Mouse (Mus musculus) neural tube, embryonic 15.5 days (tissue): Measurements from ENCODE around the gene Tmc5. TPM values are rescaled to one million over a fixed set of nuclear protein-coding genes. Genes with fewer than 3 reads are reported as not detected.
A peak's percentile ranks its signal among the peaks of the same experiment; 100 is the strongest.

Experiments
- ATAC-seq: fragments of 200-750 bp; cut with Nextera tagmentation; 2 replicates; pipeline ENCODE4 v1.8.0; 2017; ENCODE audit warnings: mild to moderate bottlenecking, moderate TSS enrichment, moderate library complexity; ENCODE audit not compliant: low FRiP score
- H3K27ac ChIP-seq: fragments of 300-500 bp; sonication (generic); replicated peaks from 2 replicates; pipeline ENCODE4 v1.5.1; 2015; ENCODE audit warnings: mild to moderate bottlenecking, inconsistent platforms
- H3K27me3 ChIP-seq: fragments of 300-500 bp; sonication (generic); replicated peaks from 2 replicates; pipeline ENCODE4 v1.6.1; 2015; ENCODE audit warnings: inconsistent platforms
- H3K36me3 ChIP-seq: fragments of 300-500 bp; sonication (generic); 2 replicates; pipeline ENCODE4 v1.6.1; 2015; ENCODE audit warnings: inconsistent platforms
- H3K4me1 ChIP-seq: fragments of 300-500 bp; sonication (generic); 2 replicates; pipeline ENCODE4 v1.6.1; 2015; ENCODE audit warnings: inconsistent platforms
- H3K4me2 ChIP-seq: fragments of 300-500 bp; sonication (generic); 2 replicates; pipeline ENCODE4 v1.6.1; 2015; ENCODE audit warnings: inconsistent platforms, mild to moderate bottlenecking, moderate library complexity
- H3K4me3 ChIP-seq: fragments of 300-500 bp; sonication (generic); replicated peaks from 2 replicates; pipeline ENCODE4 v1.5.1; 2015; ENCODE audit warnings: mild to moderate bottlenecking, inconsistent platforms
- H3K9ac ChIP-seq: fragments of 300-500 bp; sonication (generic); replicated peaks from 2 replicates; pipeline ENCODE4 v1.6.1; 2015; ENCODE audit warnings: mild to moderate bottlenecking, inconsistent platforms
- H3K9me3 ChIP-seq: fragments of 300-500 bp; sonication (generic); replicated peaks from 2 replicates; pipeline ENCODE4 v1.6.1; 2016; ENCODE audit warnings: inconsistent platforms
- WGBS: fragments of 180-500 bp; shearing (Covaris S2); methylation state at CpG from one replicate; pipeline ENCODE4 v1.1.7; 2015; ENCODE audit warnings: mixed read lengths; 5-methylcytosine and 5-hydroxymethylcytosine counted together
- polyA plus RNA-seq: library from polyadenylated mRNA; unstranded; fragments of >200 nt; fragmentation: Nextera tagmentation; extraction: Ambion mirVana; gene quantifications from 2 replicates; pipeline ENCODE4 v1.2.1, GENCODE M21; 2015

The Tmc5 gene
- polyA plus RNA-seq, result 0.33 and 1.8 TPM in 2 replicates

DNA sequence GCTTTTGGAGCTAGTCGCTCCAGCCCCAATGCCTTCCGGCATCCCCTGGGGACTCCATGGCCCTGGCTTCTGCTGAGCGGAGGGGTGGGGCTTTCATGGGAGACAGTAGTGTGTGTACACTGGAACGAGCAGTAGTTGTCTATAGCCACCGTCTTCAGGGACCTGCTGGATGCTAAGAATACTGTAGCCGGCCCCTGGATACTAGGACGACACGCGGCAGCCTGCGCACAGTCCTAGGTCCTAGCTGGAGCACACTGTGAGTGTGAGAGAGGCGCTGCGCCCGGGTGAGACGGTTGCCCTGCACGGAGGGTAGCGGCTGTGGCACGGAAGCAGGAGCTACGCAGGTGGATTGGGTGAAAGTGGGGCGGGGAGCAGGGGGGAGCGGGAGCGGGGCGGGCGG is at the start of gene Tmc5:
Tmc5 (plus strand) TSS at position 97 of the 400 bp plus-strand sequence.
- ATAC-seq, result no peak

GRCm38 (mm10) chr7:118547451-118547850 is 49.6 kb upstream of the Tmc5 start:
- WGBS, result 83% methylated on average over 10 of the region's 10 CpGs
- ATAC-seq, result no peak
- peaks cover 57% of the 10 kb centered on the region for H3K36me3 ChIP-seq
- no peak overlapping the region for H3K4me2 ChIP-seq
- H3K9me3 ChIP-seq, result no peaks in the 10 kb centered on the region
- no peak overlapping the region for H3K4me3 ChIP-seq
- no peak overlapping the region for H3K9ac ChIP-seq
- no peak overlapping the region for H3K27ac ChIP-seq
- H3K27me3 ChIP-seq, result no peaks in the 10 kb centered on the region
- H3K4me1 ChIP-seq, result no peaks in the 10 kb centered on the region

More for the DNA sequence above, at the start of gene Tmc5:
- Histone ChIP-seq H3K36me3 (no peaks in the 10 kb centered on the region), H3K9me3 (no peaks in the 10 kb centered on the region), H3K4me1 (peaks cover 42% of the 10 kb centered on the region), H3K4me3 (peak within 1 kb of the TSS; percentile 31), H3K27me3 (peaks cover 26% of the 10 kb centered on the region), H3K27ac (no peak within 1 kb of the TSS), H3K9ac (peak within 1 kb of the TSS; percentile 37), H3K4me2 (peak within 1 kb of the TSS; percentile 57)
- WGBS, result 6% methylated on average over 23 of the region's 23 CpGs

DNA sequence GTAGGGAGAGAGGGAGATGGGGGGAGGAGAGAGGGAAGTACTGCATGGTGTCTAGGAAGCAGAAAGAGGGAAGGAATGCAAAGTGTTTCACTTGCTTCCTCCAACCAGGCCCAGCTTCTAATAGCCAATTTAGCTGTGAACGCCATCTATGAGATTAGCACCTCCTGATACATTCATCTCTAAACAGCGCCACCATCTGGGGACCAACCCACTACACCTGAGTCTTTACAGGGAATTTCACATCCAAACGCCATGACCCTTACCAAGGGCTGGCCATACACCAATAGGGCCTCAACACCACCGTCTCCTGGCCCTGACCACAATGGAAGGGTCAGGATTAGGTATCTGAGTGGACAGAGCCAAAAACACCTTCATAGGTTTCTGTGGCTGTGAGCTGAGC is 43.2 kb upstream of the Tmc5 start:
- H3K9ac ChIP-seq, result no peak overlapping the region
- WGBS, result 71% methylated on average over 4 of the region's 4 CpGs
- no peaks in the 10 kb centered on the region for H3K4me1 ChIP-seq
- no peaks in the 10 kb centered on the region for H3K27me3 ChIP-seq
- no peak for ATAC-seq
- no peak overlapping the region for H3K27ac ChIP-seq
- no peak overlapping the region for H3K4me2 ChIP-seq
- H3K4me3 ChIP-seq, result no peak overlapping the region
- H3K9me3 ChIP-seq, result no peaks in the 10 kb centered on the region
- peaks cover 56% of the 10 kb centered on the region for H3K36me3 ChIP-seq

- 41% methylated on average over 2 of the region's 2 CpGs for WGBS
These were observed 42.8 kb upstream of the Tmc5 start for GRCm38 (mm10) chr7:118554290-118554689.

DNA sequence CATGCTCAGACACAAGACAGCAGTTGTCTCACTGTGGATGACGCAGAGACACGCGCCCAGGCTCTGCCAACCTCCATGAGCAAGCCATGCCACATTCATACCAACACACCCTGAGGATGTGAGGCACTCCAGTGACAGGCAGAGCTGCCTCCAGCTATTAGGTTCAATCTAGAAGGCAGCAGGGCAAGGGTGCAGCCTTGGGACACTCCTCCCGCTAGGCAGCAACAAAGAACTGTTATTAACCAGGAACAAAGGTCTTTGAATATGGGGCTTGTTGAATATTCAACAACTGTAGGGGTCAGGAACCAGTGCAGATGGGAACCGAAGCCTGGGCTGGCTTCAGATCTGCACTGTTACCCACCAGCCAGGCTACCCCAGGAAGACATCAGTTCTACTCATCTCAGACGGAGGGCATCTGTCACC is 28.0 kb upstream of the Tmc5 start:
- no peaks in the 10 kb centered on the region for H3K4me1 ChIP-seq
- 40% methylated on average over 6 of the region's 6 CpGs for WGBS
- no peak for ATAC-seq
- H3K9me3 ChIP-seq, result no peaks in the 10 kb centered on the region
- H3K9ac ChIP-seq, result no peak overlapping the region
- H3K27ac ChIP-seq, result no peak overlapping the region
- H3K27me3 ChIP-seq, result no peaks in the 10 kb centered on the region
- H3K4me2 ChIP-seq, result no peak overlapping the region
- no peak overlapping the region for H3K4me3 ChIP-seq
- H3K36me3 ChIP-seq, result peaks cover 3% of the 10 kb centered on the region

More at GRCm38 (mm10) chr7:118554290-118554689, 42.8 kb upstream of the Tmc5 start:
- Histone ChIP-seq H3K9me3 (no peaks in the 10 kb centered on the region), H3K4me2 (no peak overlapping the region), H3K4me1 (no peaks in the 10 kb centered on the region), H3K9ac (no peak overlapping the region), H3K27me3 (no peaks in the 10 kb centered on the region), H3K36me3 (peaks cover 54% of the 10 kb centered on the region), H3K27ac (no peak overlapping the region), H3K4me3 (no peak overlapping the region)
- ATAC-seq, result no peak

GRCm38 (mm10) chr7:118571350-118571749 is 25.7 kb upstream of the Tmc5 start:
- H3K27ac ChIP-seq, result no peak overlapping the region
- H3K4me1 ChIP-seq, result no peaks in the 10 kb centered on the region
- no peaks in the 10 kb centered on the region for H3K27me3 ChIP-seq
- no peak overlapping the region for H3K9ac ChIP-seq
- H3K9me3 ChIP-seq, result no peaks in the 10 kb centered on the region
- H3K4me3 ChIP-seq, result no peak overlapping the region
- ATAC-seq, result no peak
- WGBS, result 54% methylated on average over 5 of the region's 5 CpGs
- no peaks in the 10 kb centered on the region for H3K36me3 ChIP-seq
- no peak overlapping the region for H3K4me2 ChIP-seq

- H3K27ac ChIP-seq, result no peak overlapping the region
- H3K4me1 ChIP-seq, result no peaks in the 10 kb centered on the region
- H3K27me3 ChIP-seq, result no peaks in the 10 kb centered on the region
- 39% methylated on average over 5 of the region's 5 CpGs for WGBS
- no peak overlapping the region for H3K9ac ChIP-seq
- H3K4me2 ChIP-seq, result no peak overlapping the region
- no peak for ATAC-seq
- H3K4me3 ChIP-seq, result no peak overlapping the region
- no peaks in the 10 kb centered on the region for H3K36me3 ChIP-seq
- H3K9me3 ChIP-seq, result no peaks in the 10 kb centered on the region
These were observed 25.1 kb upstream of the Tmc5 start for GRCm38 (mm10) chr7:118572039-118572438.

DNA sequence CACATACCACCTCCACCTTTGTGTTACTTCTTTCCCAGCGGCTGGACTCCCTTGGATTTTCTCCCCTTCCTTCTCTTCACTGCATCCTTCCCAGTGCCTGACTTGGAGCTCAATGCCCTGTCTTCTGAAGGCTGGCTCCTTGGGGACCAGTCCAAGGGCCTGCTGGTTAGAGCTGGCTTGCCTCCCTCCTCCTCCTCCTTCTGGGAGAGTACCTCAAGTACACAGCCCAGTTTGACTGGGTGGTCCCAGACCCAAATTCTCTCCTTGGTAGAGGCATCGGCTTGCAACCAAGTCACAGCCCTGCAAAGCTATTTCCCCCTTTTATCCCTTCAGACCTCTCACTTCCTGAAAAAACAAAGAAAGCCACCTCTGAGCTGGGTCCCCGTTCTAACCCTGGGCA is 18.8 kb upstream of the Tmc5 start:
- 71% methylated on average over 3 of the region's 3 CpGs for WGBS
- Histone ChIP-seq H3K9ac (no peak overlapping the region), H3K27me3 (no peaks in the 10 kb centered on the region), H3K4me2 (no peak overlapping the region), H3K4me1 (peaks cover 3% of the 10 kb centered on the region; the same call in 1 of the 2 replicates), H3K4me3 (no peak overlapping the region), H3K36me3 (0 out of 2 replicates have a peak, but pooled peaks cover 4% of the 10 kb centered on the region), H3K9me3 (no peaks in the 10 kb centered on the region), H3K27ac (no peak overlapping the region; the same call in 1 of the 2 replicates)
- ATAC-seq, result no peak

- H3K4me2 ChIP-seq, result no peak overlapping the region
- no peaks in the 10 kb centered on the region for H3K27me3 ChIP-seq
- H3K27ac ChIP-seq, result no peak overlapping the region
- H3K9me3 ChIP-seq, result no peaks in the 10 kb centered on the region
- 0 out of 2 replicates have a peak, but pooled peaks cover 4% of the 10 kb centered on the region for H3K36me3 ChIP-seq
- H3K9ac ChIP-seq, result no peak overlapping the region
- H3K4me3 ChIP-seq, result no peak overlapping the region
- 53% methylated on average over 2 of the region's 2 CpGs for WGBS
- no peak for ATAC-seq
- peaks cover 13% of the 10 kb centered on the region for H3K4me1 ChIP-seq
These were observed 17.2 kb upstream of the Tmc5 start for GRCm38 (mm10) chr7:118579938-118580337.

- Histone ChIP-seq H3K27me3 (no peaks in the 10 kb centered on the region), H3K4me3 (peak overlapping the region; percentile 62), H3K27ac (peak overlapping the region; percentile 18; the same call in 1 of the 2 replicates), H3K9me3 (no peaks in the 10 kb centered on the region), H3K4me2 (peak overlapping the region; percentile 81), H3K9ac (peak overlapping the region; percentile 81), H3K4me1 (peaks cover 10% of the 10 kb centered on the region), H3K36me3 (0 out of 2 replicates have a peak, but pooled peaks cover 4% of the 10 kb centered on the region)
- 27% methylated on average over 7 of the region's 7 CpGs for WGBS
- ATAC-seq, result no peak
These were observed 13.3 kb upstream of the Tmc5 start for GRCm38 (mm10) chr7:118583821-118584220.

GRCm38 (mm10) chr7:118584257-118584907 is 12.7 kb upstream of the Tmc5 start, which contains the start of gene Tmc7:
Gene Tmc7, minus strand, starts transcription at chr7:118584736.
- peaks cover 10% of the 10 kb centered on the region for H3K4me1 ChIP-seq
- ATAC-seq, result peak; percentile 91
- peak within 1 kb of the TSS; percentile 57 for H3K27ac ChIP-seq
- H3K9ac ChIP-seq, result peak within 1 kb of the TSS; percentile 81
- 0 out of 2 replicates have a peak, but pooled peaks cover 2% of the 10 kb centered on the region for H3K36me3 ChIP-seq
- peak within 1 kb of the TSS; percentile 62 for H3K4me3 ChIP-seq
- no peaks in the 10 kb centered on the region for H3K27me3 ChIP-seq
- peak within 1 kb of the TSS; percentile 81 for H3K4me2 ChIP-seq
- H3K9me3 ChIP-seq, result no peaks in the 10 kb centered on the region
- WGBS, result under 1% methylated on average over 50 of the region's 51 CpGs

DNA sequence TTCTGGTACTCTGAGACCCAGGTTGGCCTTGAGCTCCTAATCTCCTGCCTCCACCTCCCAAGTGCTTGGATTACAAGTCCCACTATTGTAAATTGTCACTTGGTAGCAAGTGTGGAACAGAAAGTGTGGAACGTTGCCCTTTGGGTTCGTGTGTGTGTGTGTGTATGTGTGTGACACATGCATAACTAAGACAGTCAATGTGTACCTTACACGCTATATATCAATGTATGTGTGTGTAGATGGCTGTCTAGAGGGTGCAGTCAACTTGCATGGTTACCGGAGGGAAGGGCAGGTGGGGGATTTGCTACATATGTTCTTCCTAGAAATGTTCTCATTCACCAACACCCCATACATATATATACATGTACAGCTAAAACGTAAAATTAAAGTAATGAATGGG is 12.2 kb upstream of the Tmc5 start:
- Histone ChIP-seq H3K9ac (no peak overlapping the region), H3K27ac (peak overlapping the region; percentile 57; the same call in 1 of the 2 replicates)
- WGBS, result 65% methylated on average over 5 of the region's 5 CpGs

More for the DNA sequence above, 12.2 kb upstream of the Tmc5 start:
- Histone ChIP-seq H3K4me3 (peak overlapping the region; percentile 62), H3K36me3 (no peaks in the 10 kb centered on the region), H3K9me3 (no peaks in the 10 kb centered on the region), H3K4me1 (peaks cover 10% of the 10 kb centered on the region), H3K4me2 (peak overlapping the region; percentile 81), H3K27me3 (no peaks in the 10 kb centered on the region)
- 0 out of 2 replicates have a peak, but pooled peaks have one; percentile 32 for ATAC-seq
